ENCODE assay signal across 8 mouse cellular contexts in genomic region chr4:7455130-7455529, GRCm38 (mm10).
DNase-seq lines count a peak whose midpoint lies in the region; ATAC-seq lines count a peak whose summit lies in the region.

No protein-coding gene starts in this region.

- no peaks in the 10 kb centered on the region for H3K9me3 ChIP-seq in forebrain, embryonic 13.5 days (replicated peaks)
- H3K9me3 ChIP-seq in forebrain, embryonic 16.5 days (ENCODE audit: control insufficient read depth, low read length), result no peaks in the 10 kb centered on the region
- H3K9me3 ChIP-seq in hindbrain, embryonic 16.5 days (ENCODE audit: control insufficient read depth, low read length), result no peaks in the 10 kb centered on the region
- H3K9me3 ChIP-seq in midbrain, embryonic 16.5 days (replicated peaks; ENCODE audit: control insufficient read depth, low read length, poor library complexity, severe bottlenecking), result no peaks in the 10 kb centered on the region

- H3K4me1 ChIP-seq in forebrain, embryonic 13.5 days, result 0 out of 2 replicates have a peak, but pooled peaks cover 4% of the 10 kb centered on the region
- no peaks in the 10 kb centered on the region for H3K4me1 ChIP-seq in forebrain, embryonic 16.5 days (replicated peaks; ENCODE audit: control insufficient read depth, insufficient read depth, low read length)
- H3K4me1 ChIP-seq in hindbrain, embryonic 16.5 days (ENCODE audit: control insufficient read depth, insufficient read depth, low read depth, low read length), result peaks cover 3% of the 10 kb centered on the region; the same call in 1 of the 2 replicates
- no peaks in the 10 kb centered on the region; the same call in 1 of the 2 replicates for H3K4me1 ChIP-seq in midbrain, embryonic 16.5 days (ENCODE audit: control insufficient read depth, insufficient read depth, low read length)

- no peak overlapping the region for H3K4me2 ChIP-seq in forebrain, embryonic 13.5 days
- H3K4me2 ChIP-seq in forebrain, embryonic 16.5 days (ENCODE audit: low read length), result no peak overlapping the region
- H3K4me2 ChIP-seq in hindbrain, embryonic 16.5 days (ENCODE audit: low read length), result peak overlapping the region; percentile 25; the same call in 1 of the 2 replicates
- H3K4me2 ChIP-seq in midbrain, embryonic 16.5 days (ENCODE audit: low read length), result no peak overlapping the region

- WGBS in forebrain, embryonic 13.5 days, result 28% methylated on average over 8 of the region's 9 CpGs
- 31% methylated on average over 9 of the region's 9 CpGs for WGBS in forebrain, embryonic 16.5 days
- 9% methylated on average over 9 of the region's 9 CpGs for WGBS in hindbrain, embryonic 16.5 days
- 17% methylated on average over 9 of the region's 9 CpGs for WGBS in midbrain, embryonic 16.5 days

- no peaks in the 10 kb centered on the region for H3K27me3 ChIP-seq in forebrain, embryonic 13.5 days
- no peaks in the 10 kb centered on the region for H3K27me3 ChIP-seq in forebrain, embryonic 16.5 days (replicated peaks; ENCODE audit: control insufficient read depth, insufficient read depth, low read length)
- H3K27me3 ChIP-seq in hindbrain, embryonic 16.5 days (replicated peaks; ENCODE audit: control insufficient read depth, insufficient read depth, low read length), result no peaks in the 10 kb centered on the region
- no peaks in the 10 kb centered on the region for H3K27me3 ChIP-seq in midbrain, embryonic 16.5 days (ENCODE audit: control insufficient read depth, insufficient read depth, low read depth, low read length)

- 0 out of 2 replicates have a peak, but pooled peaks have one; percentile 50 for ATAC-seq in forebrain, embryonic 13.5 days
- no peak for ATAC-seq in forebrain, embryonic 16.5 days
- 0 out of 2 replicates have a peak, but pooled peaks have one; percentile 24 for ATAC-seq in hindbrain, embryonic 16.5 days
- ATAC-seq in midbrain, embryonic 16.5 days, result peak; percentile 66; the same call in 1 of the 2 replicates

- H3K9ac ChIP-seq in forebrain, embryonic 13.5 days, result no peak overlapping the region
- H3K9ac ChIP-seq in forebrain, embryonic 16.5 days (replicated peaks; ENCODE audit: low read depth, low read length), result no peak overlapping the region
- no peak overlapping the region for H3K9ac ChIP-seq in hindbrain, embryonic 16.5 days (ENCODE audit: low read depth, low read length)
- H3K9ac ChIP-seq in midbrain, embryonic 16.5 days (ENCODE audit: low read depth, low read length), result no peak overlapping the region

- no peak overlapping the region for H3K27ac ChIP-seq in forebrain, embryonic 13.5 days
- no peak overlapping the region for H3K27ac ChIP-seq in forebrain, embryonic 16.5 days (ENCODE audit: low read length)
- no peak overlapping the region; the same call in 1 of the 2 replicates for H3K27ac ChIP-seq in hindbrain, embryonic 16.5 days (ENCODE audit: low read depth, low read length)
- H3K27ac ChIP-seq in midbrain, embryonic 16.5 days (ENCODE audit: low read length), result no peak overlapping the region

- H3K4me3 ChIP-seq in forebrain, embryonic 13.5 days, result no peak overlapping the region
- H3K4me3 ChIP-seq in forebrain, embryonic 16.5 days (replicated peaks; ENCODE audit: low read length), result no peak overlapping the region
- no peak overlapping the region for H3K4me3 ChIP-seq in hindbrain, embryonic 16.5 days (ENCODE audit: low read length)
- H3K4me3 ChIP-seq in midbrain, embryonic 16.5 days (ENCODE audit: low read depth, low read length), result no peak overlapping the region

- DNase-seq in B cell, adult 2 months, result peak; percentile 11 to 19
- DNase-seq in gastrocnemius, postnatal 10 days, result no peak
- DNase-seq in cerebellum, adult 11 months, result no peak
- DNase-seq in left cerebral cortex, adult 18-20 months (ENCODE audit: low spot score in 2 of 2), result no peak

- no peaks in the 10 kb centered on the region for H3K36me3 ChIP-seq in forebrain, embryonic 13.5 days (ENCODE audit: poor library complexity, severe bottlenecking)
- H3K36me3 ChIP-seq in forebrain, embryonic 16.5 days (ENCODE audit: control insufficient read depth, insufficient read depth), result no peaks in the 10 kb centered on the region
- H3K36me3 ChIP-seq in hindbrain, embryonic 16.5 days (ENCODE audit: control insufficient read depth, insufficient read depth, low read length), result no peaks in the 10 kb centered on the region
- H3K36me3 ChIP-seq in midbrain, embryonic 16.5 days (ENCODE audit: control insufficient read depth, insufficient read depth, low read length), result no peaks in the 10 kb centered on the region

Comparison
In these comparisons a context has a peak if more than half of its experiments do, and no peak if none do; other contexts are left out.
1. DNase-seq: peak in B cell, adult 2 months (2 of 2); none in gastrocnemius, postnatal 10 days (single experiment), cerebellum, adult 11 months (single experiment) and left cerebral cortex, adult 18-20 months (0 of 2).